Mouse (Mus musculus) kidney, embryonic 16.5 days (tissue): ENCODE measurements around the gene Map3k13. TPM values are rescaled to one million over a fixed set of nuclear protein-coding genes. Genes with fewer than 3 reads are reported as not detected.
A peak's percentile ranks its signal among the peaks of the same experiment; 100 is the strongest.

Experiments
- ATAC-seq: fragments of 200-750 bp; cut with Nextera tagmentation; 2 replicates; pipeline ENCODE4 v1.8.0; 2017; ENCODE audit warnings: moderate TSS enrichment; ENCODE audit not compliant: low FRiP score, low TSS enrichment
- H3K27ac ChIP-seq: fragments of 300-500 bp; sonication (generic); 2 replicates; pipeline ENCODE4 v1.5.1; 2014; ENCODE audit warnings: low read length
- H3K27me3 ChIP-seq: fragments of 300-500 bp; sonication (generic); 2 replicates; pipeline ENCODE4 v1.6.1; 2014; ENCODE audit warnings: low read length, control low read depth, mixed read lengths; ENCODE audit not compliant: insufficient read depth
- H3K36me3 ChIP-seq: fragments of 300-500 bp; sonication (generic); 2 replicates; pipeline ENCODE4 v1.6.1; 2014; ENCODE audit warnings: low read length, control low read depth, mixed read lengths; ENCODE audit not compliant: insufficient read depth
- H3K4me1 ChIP-seq: fragments of 300-500 bp; sonication (generic); 2 replicates; pipeline ENCODE4 v1.6.1; 2014; ENCODE audit warnings: low read length, control low read depth, mixed read lengths; ENCODE audit not compliant: insufficient read depth
- H3K4me2 ChIP-seq: fragments of 300-500 bp; sonication (generic); replicated peaks from 2 replicates; pipeline ENCODE4 v1.6.1; 2014; ENCODE audit warnings: low read depth, low read length
- H3K4me3 ChIP-seq: fragments of 300-500 bp; sonication (generic); 2 replicates; pipeline ENCODE4 v1.5.1; 2014; ENCODE audit warnings: mild to moderate bottlenecking, low read length
- H3K9ac ChIP-seq: fragments of 300-500 bp; sonication (generic); replicated peaks from 2 replicates; pipeline ENCODE4 v1.6.1; 2014; ENCODE audit warnings: low read length
- H3K9me3 ChIP-seq: fragments of 300-500 bp; sonication (generic); 2 replicates; pipeline ENCODE4 v1.6.1; 2016; ENCODE audit warnings: low read length, control low read depth
- WGBS: fragments of 180-500 bp; shearing (Covaris S2); extraction: QIAGEN DNeasy Blood & Tissue Kit; methylation state at CpG from one replicate; pipeline ENCODE4 v1.1.7; 2014; 5-methylcytosine and 5-hydroxymethylcytosine counted together
- polyA plus RNA-seq: library from polyadenylated mRNA; unstranded; fragments of >200 nt; fragmentation: Nextera tagmentation; extraction: Ambion mirVana; gene quantifications from 2 replicates; pipeline ENCODE4 v1.2.1, GENCODE M21; 2015

The Map3k13 gene
- polyA plus RNA-seq, 1 experiment from 2014 or later = 1.0 TPM

DNA sequence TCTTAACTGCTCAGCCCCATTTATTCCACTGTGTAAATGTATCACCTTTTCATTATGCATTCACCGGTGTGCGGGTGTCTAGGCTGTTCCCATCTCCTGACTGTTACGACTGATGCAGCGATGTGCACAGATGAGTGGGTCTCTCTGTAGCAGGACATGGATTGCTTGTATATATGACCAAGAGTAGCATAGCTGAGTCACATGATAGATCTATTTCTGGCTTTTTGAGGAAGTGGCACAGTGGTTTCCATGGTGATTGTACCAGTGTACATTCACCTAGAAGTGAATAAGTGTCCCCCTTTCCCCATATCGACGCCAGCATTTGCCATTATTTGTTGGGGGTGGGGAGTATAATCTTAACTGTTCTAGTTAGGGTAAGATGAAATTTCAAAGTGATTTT is 119.2 kb downstream of the Map3k13 start:
- Histone ChIP-seq H3K27me3 (no peaks in the 10 kb centered on the region), H3K4me2 (no peak overlapping the region), H3K27ac (no peak overlapping the region), H3K4me3 (no peak overlapping the region), H3K36me3 (no peaks in the 10 kb centered on the region; the same call in 1 of the 2 replicates), H3K9me3 (no peaks in the 10 kb centered on the region; the same call in 1 of the 2 replicates), H3K9ac (no peak overlapping the region), H3K4me1 (no peaks in the 10 kb centered on the region)
- no peak for ATAC-seq
- WGBS = 88% methylated on average over 6 of the region's 6 CpGs

DNA sequence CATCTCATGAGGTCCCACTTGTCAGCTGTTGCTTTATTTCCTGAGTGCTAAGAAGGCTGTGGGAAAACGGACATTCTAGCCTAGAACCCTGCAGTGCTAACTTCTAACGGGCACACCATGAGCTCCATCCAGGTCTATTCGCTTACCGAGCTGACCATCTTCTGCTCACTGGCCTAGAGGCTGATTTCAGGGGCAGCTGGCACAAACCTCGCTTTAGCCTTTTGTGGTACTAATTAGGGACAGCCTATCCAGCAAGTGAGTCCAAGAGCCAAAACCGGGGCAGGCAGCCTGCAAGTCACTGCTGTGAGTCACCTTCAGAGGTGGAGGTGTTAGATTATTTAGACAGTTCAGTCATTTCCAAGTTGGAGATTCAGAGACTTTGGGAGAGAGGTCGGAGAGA is 122.5 kb downstream of the Map3k13 start:
- Histone ChIP-seq H3K9me3 (no peaks in the 10 kb centered on the region), H3K27ac (no peak overlapping the region), H3K4me3 (no peak overlapping the region), H3K36me3 (no peaks in the 10 kb centered on the region), H3K27me3 (no peaks in the 10 kb centered on the region), H3K4me1 (no peaks in the 10 kb centered on the region), H3K9ac (no peak overlapping the region), H3K4me2 (no peak overlapping the region)
- ATAC-seq = no peak
- 70% methylated on average over 7 of the region's 7 CpGs for WGBS

DNA sequence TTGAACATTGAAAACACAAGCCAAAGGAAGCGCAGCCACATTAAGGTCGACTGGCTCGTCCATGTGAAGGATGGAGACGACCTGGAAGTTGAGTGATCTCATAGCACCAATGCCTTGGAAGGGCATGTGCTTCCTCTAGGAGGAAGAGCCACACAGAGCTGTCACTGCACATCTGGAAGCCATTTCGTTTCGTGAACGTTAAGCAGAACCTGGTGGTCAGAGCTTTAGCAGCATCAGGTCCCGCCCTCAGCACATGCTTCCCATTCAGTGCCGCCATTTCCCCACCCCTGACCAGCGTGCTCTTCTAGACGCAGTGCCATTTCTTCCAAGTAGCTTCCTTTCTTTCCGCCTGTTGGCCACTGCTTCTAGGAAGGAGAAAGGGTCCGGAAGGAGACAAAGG is 134.3 kb downstream of the Map3k13 start:
- Histone ChIP-seq H3K9me3 (no peaks in the 10 kb centered on the region), H3K36me3 (peaks cover 6% of the 10 kb centered on the region; the same call in 1 of the 2 replicates), H3K4me1 (no peaks in the 10 kb centered on the region), H3K4me2 (no peak overlapping the region), H3K27me3 (no peaks in the 10 kb centered on the region), H3K4me3 (no peak overlapping the region), H3K27ac (no peak overlapping the region), H3K9ac (no peak overlapping the region)
- WGBS = 80% methylated on average over 13 of the region's 13 CpGs
- no peak for ATAC-seq

DNA sequence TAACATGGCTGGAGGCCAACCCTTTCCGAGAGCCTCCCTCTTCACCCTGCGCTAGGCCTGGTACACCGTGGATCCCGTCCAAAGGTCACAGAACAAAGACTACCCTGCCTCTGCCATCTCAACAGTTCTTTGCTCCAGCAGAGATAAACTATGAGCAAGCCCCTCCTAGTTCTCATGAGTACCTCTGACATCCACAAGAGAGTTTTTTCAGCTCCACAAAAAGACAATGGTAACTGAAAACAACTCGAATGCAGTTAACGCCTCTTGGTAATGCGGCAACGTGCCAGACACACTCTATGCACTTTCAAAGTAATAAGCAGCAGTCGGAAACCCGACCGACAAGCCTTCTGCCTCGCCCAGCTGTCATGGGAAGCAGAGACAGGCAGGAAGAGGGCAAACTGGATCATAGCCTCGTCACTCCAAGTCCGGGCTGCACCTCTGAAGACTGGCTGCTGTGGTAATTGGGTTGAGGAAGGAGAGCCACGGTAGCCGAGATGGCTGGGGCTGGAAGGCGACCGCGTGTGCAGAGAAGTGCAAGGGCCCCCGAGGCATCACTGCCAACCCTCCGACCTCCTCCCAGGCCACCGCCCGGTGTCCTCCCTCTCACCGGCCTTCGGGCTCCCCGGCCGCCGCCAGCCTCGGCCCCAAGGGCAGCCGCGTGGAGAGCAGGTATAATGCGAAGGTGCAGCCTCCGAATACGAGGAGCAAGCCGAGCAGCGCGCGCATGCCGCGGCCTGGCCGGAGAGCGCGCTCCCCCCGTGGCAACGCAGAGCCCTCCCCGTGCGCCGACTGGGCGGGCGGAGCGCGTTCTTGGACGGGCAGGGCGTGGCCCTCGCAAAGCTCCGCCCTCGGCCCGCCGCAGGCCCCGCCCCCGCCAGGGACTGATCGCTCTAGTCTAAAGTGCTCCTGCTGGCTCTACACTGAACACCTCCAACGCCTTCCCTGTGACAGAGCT is 152.9 kb downstream of the Map3k13 start, which contains the start of gene Tmem41a:
Gene Tmem41a, minus strand, starts transcription at position 792 of the 955 bp plus-strand sequence.
- peak; percentile 97 for ATAC-seq
- Histone ChIP-seq H3K9me3 (no peaks in the 10 kb centered on the region), H3K4me3 (peak within 1 kb of the TSS; percentile 78), H3K27ac (no peak within 1 kb of the TSS), H3K4me1 (peaks cover 10% of the 10 kb centered on the region; the same call in 1 of the 2 replicates), H3K4me2 (peak within 1 kb of the TSS; percentile 90), H3K9ac (peak within 1 kb of the TSS; percentile 81), H3K27me3 (no peaks in the 10 kb centered on the region), H3K36me3 (no peaks in the 10 kb centered on the region)
- WGBS = 2% methylated on average over 51 of the region's 63 CpGs

DNA sequence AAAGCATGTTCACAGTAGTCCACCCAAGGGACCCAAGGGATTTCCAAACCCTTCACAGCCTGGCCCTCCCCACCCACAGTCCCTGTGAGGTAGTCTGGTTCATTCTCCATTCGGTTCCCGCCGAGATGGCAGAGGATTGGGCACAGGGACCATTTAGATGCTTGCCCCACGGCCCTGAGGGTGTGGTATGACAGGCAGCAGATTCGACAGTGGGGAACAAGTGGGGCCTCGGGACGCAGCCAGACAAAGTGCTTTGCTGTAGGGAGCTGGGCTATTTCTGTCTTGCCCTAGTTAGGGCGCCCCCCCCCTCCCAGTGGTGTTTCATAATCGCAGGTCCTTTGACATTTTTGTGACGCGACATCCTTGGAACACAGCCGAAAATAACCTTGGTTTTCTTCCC is 161.4 kb downstream of the Map3k13 start:
- H3K9ac ChIP-seq = no peak overlapping the region
- H3K27ac ChIP-seq = no peak overlapping the region
- H3K4me2 ChIP-seq = no peak overlapping the region
- no peaks in the 10 kb centered on the region for H3K9me3 ChIP-seq
- WGBS = 83% methylated on average over 12 of the region's 12 CpGs
- no peaks in the 10 kb centered on the region for H3K36me3 ChIP-seq
- no peaks in the 10 kb centered on the region for H3K4me1 ChIP-seq
- ATAC-seq = no peak
- no peak overlapping the region for H3K4me3 ChIP-seq
- no peaks in the 10 kb centered on the region for H3K27me3 ChIP-seq

DNA sequence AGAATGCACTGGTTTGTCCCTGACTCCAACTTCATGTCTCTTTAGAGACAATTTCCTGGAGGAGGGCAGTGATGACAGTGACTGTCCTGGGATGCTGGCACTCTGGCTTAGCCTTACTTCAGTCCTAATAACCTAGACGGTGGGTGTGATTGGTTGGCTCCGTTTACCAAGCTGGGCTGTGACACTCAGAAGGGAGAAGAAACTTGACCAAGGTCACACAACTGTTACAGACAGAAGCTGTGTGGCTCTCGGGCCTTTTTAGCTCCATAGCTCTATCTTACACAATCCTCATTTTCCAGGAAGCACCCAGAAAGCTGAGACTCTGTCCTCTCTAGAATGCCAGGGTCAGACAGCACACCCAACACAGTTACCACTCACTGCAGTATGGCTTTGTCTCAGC is 171.4 kb downstream of the Map3k13 start:
- Histone ChIP-seq H3K27me3 (no peaks in the 10 kb centered on the region), H3K9ac (no peak overlapping the region), H3K9me3 (no peaks in the 10 kb centered on the region), H3K4me1 (no peaks in the 10 kb centered on the region), H3K36me3 (no peaks in the 10 kb centered on the region), H3K4me3 (no peak overlapping the region), H3K27ac (no peak overlapping the region), H3K4me2 (no peak overlapping the region)
- no peak for ATAC-seq
- WGBS = 80% methylated on average over 3 of the region's 3 CpGs

DNA sequence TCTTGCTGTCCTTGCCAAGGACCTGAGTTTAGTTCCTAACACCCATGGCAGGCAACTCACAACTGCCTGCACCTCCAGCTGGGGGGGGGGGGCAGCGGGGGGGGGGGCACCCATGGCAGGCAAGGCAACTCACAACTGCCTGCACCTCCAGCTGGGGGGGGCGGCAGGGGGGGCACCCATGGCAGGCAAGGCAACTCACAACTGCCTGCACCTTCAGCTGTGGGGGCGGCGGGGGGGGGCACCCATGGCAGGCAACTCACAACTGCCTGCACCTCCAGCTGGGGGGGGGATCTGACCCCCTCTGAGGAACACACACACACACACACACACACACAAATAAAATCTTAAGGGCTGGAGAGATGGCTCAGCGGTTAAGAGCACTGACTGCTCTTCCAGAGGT is 175.7 kb downstream of the Map3k13 start:
- Histone ChIP-seq H3K36me3 (no peaks in the 10 kb centered on the region), H3K9me3 (no peaks in the 10 kb centered on the region), H3K4me3 (no peak overlapping the region), H3K4me2 (no peak overlapping the region), H3K27me3 (no peaks in the 10 kb centered on the region), H3K9ac (no peak overlapping the region), H3K4me1 (no peaks in the 10 kb centered on the region), H3K27ac (no peak overlapping the region)
- no peak for ATAC-seq
- 85% methylated on average over 4 of the region's 5 CpGs for WGBS

DNA sequence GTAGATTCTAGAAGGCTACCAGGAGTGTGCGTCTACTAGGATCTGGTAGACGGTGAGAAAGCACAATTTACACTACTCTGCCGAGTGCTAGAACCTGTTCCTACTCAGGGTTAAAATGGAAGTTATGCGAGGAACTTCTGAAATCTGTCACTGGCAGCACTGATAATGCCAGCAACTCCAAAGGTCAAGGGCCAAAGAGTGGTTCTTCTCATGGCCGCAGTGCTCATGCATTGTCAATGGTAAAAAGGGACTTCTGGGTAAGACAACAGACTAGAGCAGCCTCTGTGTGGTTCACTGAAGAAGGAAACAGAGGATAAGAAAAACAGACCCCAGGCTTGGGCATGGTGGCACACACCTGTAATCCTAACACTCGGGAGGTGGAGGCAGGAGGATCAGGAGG is 176.4 kb downstream of the Map3k13 start:
- H3K9ac ChIP-seq = no peak overlapping the region
- no peaks in the 10 kb centered on the region for H3K4me1 ChIP-seq
- no peaks in the 10 kb centered on the region for H3K9me3 ChIP-seq
- WGBS = 84% methylated on average over 6 of the region's 6 CpGs
- no peaks in the 10 kb centered on the region for H3K27me3 ChIP-seq
- no peak overlapping the region for H3K4me3 ChIP-seq
- H3K36me3 ChIP-seq = no peaks in the 10 kb centered on the region
- no peak for ATAC-seq
- H3K4me2 ChIP-seq = no peak overlapping the region
- H3K27ac ChIP-seq = no peak overlapping the region

DNA sequence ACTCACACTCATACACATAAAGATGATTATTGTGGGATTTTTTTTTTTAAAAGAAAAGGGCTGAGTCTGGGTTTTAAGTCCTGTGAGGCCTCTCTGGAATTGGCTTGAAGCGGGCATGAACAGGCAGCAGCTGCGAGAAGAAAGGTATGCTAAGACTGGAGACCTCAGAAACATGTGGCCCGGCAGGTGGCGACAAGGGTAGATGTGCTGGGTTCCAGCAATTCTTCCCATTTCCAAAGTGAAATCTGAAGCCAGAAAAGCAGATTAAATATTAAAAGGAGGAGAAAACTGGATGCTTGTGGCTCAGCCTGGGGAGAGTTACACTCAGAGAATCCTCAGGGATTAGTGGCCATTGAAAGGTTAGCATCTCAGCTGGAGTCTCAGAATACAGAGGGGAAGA is 177.3 kb downstream of the Map3k13 start:
- 69% methylated on average over 4 of the region's 4 CpGs for WGBS
- H3K36me3 ChIP-seq = no peaks in the 10 kb centered on the region
- H3K4me1 ChIP-seq = peaks cover 7% of the 10 kb centered on the region
- H3K4me2 ChIP-seq = no peak overlapping the region
- no peaks in the 10 kb centered on the region for H3K9me3 ChIP-seq
- H3K27ac ChIP-seq = no peak overlapping the region
- no peak overlapping the region for H3K9ac ChIP-seq
- H3K27me3 ChIP-seq = peaks cover 5% of the 10 kb centered on the region; the same call in 1 of the 2 replicates
- H3K4me3 ChIP-seq = no peak overlapping the region
- ATAC-seq = no peak

DNA sequence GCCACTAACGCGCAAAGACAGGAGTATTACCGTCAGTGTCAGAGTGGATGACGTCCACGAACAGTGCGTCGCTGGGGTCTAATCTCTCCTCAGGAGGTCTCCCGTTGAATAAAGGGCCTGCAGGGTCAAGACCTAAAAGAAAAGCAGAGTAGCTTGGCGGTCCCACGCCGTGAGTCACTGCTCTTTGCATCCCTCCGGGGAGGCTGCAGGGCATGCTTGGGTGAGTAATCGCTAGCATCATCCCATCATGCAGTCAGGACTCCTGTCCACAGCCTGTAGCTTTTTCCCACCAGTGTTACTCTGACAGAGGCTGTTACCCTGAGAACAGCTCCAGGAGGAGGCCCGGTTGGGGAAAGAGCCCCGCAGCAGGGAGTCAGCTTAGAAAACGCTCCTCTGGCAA is 182.1 kb downstream of the Map3k13 start:
- no peaks in the 10 kb centered on the region for H3K9me3 ChIP-seq
- peaks cover 7% of the 10 kb centered on the region; the same call in 1 of the 2 replicates for H3K27me3 ChIP-seq
- 5% methylated on average over 16 of the region's 16 CpGs for WGBS
- peak overlapping the region; percentile 44 for H3K4me2 ChIP-seq
- peaks cover 8% of the 10 kb centered on the region for H3K4me1 ChIP-seq
- peak overlapping the region; percentile 18 for H3K4me3 ChIP-seq
- no peaks in the 10 kb centered on the region for H3K36me3 ChIP-seq
- no peak overlapping the region for H3K27ac ChIP-seq
- H3K9ac ChIP-seq = peak overlapping the region; percentile 26; the same call in 1 of the 2 replicates
- peak; percentile 59 for ATAC-seq
